Comparison of ENCODE assay signal across 10 mouse cellular contexts in the genomic region with DNA sequence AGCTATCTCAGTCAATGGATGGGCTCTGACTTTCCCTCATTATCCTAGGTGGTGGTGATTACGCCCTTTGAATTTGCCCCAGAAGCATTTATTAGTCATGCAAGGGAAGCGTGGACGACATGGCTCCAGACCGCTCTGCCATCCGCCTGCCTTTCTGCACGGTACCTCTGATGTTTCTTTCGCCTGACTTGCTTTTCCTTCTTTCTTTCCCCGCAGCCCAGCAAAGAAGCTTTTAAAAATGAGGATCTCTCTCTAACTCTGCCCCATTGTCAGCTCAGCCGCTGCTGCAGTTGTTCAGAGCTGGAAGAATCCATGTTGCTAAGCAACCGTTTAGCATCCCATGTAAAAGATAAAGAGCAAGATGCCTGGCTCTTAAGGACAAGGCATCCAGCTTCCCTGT.
DNase-seq lines count a peak whose midpoint lies in the region; ATAC-seq and TF ChIP-seq lines count a peak whose summit lies in the region.
"Had no signal": no experiment of that assay in that cellular context is flagged by ENCODE, and none has a peak within 500 bp of the region (broad histone marks: within the 10 kb centered on the region; RNA-seq: fewer than 3 reads in every experiment).

No protein-coding gene starts in this region.

- H3K9ac ChIP-seq in embryonic facial prominence, embryonic 14.5 days (ENCODE audit: low read depth, low read length) = no peak overlapping the region
- peak overlapping the region; percentile 45 for H3K9ac ChIP-seq in neural tube, embryonic 14.5 days (replicated peaks; ENCODE audit: low read depth, low read length)
- H3K9ac ChIP-seq in intestine, embryonic 16.5 days (ENCODE audit: low read depth, low read length) = no peak overlapping the region
- H3K9ac ChIP-seq in heart, embryonic 12.5 days = no peak overlapping the region; the same call in 1 of the 2 replicates
- H3K9ac ChIP-seq: liver, postnatal 0 days had no signal

- no peaks in the 10 kb centered on the region for H3K9me3 ChIP-seq in embryonic facial prominence, embryonic 14.5 days (ENCODE audit: control insufficient read depth, low read length)
- no peaks in the 10 kb centered on the region for H3K9me3 ChIP-seq in neural tube, embryonic 14.5 days (ENCODE audit: control insufficient read depth, low read length)
- H3K9me3 ChIP-seq in intestine, embryonic 16.5 days (ENCODE audit: control insufficient read depth, low read length) = no peaks in the 10 kb centered on the region
- no peaks in the 10 kb centered on the region for H3K9me3 ChIP-seq in heart, embryonic 12.5 days (replicated peaks)

- no peak overlapping the region for H3K27ac ChIP-seq in embryonic facial prominence, embryonic 14.5 days (replicated peaks; ENCODE audit: low read depth, low read length)
- peak overlapping the region; percentile 33 for H3K27ac ChIP-seq in left cerebral cortex, adult 2 months
- peak overlapping the region; percentile 86 for H3K27ac ChIP-seq in neural tube, embryonic 14.5 days (ENCODE audit: low read depth, low read length)
- no peak overlapping the region for H3K27ac ChIP-seq in intestine, embryonic 16.5 days (ENCODE audit: low read length)
- no peak overlapping the region for H3K27ac ChIP-seq in heart, embryonic 12.5 days (ENCODE audit: poor library complexity, severe bottlenecking)

- no peak overlapping the region for H3K4me3 ChIP-seq in embryonic facial prominence, embryonic 14.5 days (ENCODE audit: low read depth, low read length)
- peak overlapping the region; percentile 36 for H3K4me3 ChIP-seq in left cerebral cortex, adult 2 months
- peak overlapping the region; percentile 9; the same call in 1 of the 2 replicates for H3K4me3 ChIP-seq in neural tube, embryonic 14.5 days (ENCODE audit: low read depth, low read length)
- no peak overlapping the region for H3K4me3 ChIP-seq in intestine, embryonic 16.5 days (ENCODE audit: low read length)
- no peak overlapping the region for H3K4me3 ChIP-seq in heart, embryonic 12.5 days

- no peaks in the 10 kb centered on the region for H3K27me3 ChIP-seq in embryonic facial prominence, embryonic 14.5 days (replicated peaks; ENCODE audit: control insufficient read depth, insufficient read depth, low read length)
- H3K27me3 ChIP-seq in neural tube, embryonic 14.5 days (ENCODE audit: control insufficient read depth, insufficient read depth, low read length) = no peaks in the 10 kb centered on the region
- no peaks in the 10 kb centered on the region for H3K27me3 ChIP-seq in intestine, embryonic 16.5 days (replicated peaks; ENCODE audit: control insufficient read depth, insufficient read depth, low read length)
- H3K27me3 ChIP-seq in heart, embryonic 12.5 days (replicated peaks) = peaks cover 2% of the 10 kb centered on the region; the same call in 1 of the 2 replicates

- peak; percentile 60 for DNase-seq in brain, embryonic 18.5 days (ENCODE audit: low read depth, low spot score)
- DNase-seq in embryonic facial prominence, embryonic 14.5 days (ENCODE audit: low spot score) = peak; percentile 57
- DNase-seq in left cerebral cortex, adult 2 months (ENCODE audit: extremely low spot score in 1 of 2, low spot score in 2 of 2) = peak in 1 of 2 experiments; percentile 38
- no peak for DNase-seq in thymus, postnatal 25 days
- DNase-seq: layer of hippocampus, adult 9-11 months; liver, postnatal 0 days had no signal

- no peak for ATAC-seq in embryonic facial prominence, embryonic 14.5 days (ENCODE audit: low read depth)
- ATAC-seq in neural tube, embryonic 14.5 days (ENCODE audit: low read depth) = peak; percentile 92
- no peak for ATAC-seq in intestine, embryonic 16.5 days
- ATAC-seq in cerebellum, adult (ENCODE audit: insufficient number of reproducible peaks, low FRiP score, low TSS enrichment) = no peak
- ATAC-seq in heart, embryonic 12.5 days (ENCODE audit: insufficient number of reproducible peaks, low FRiP score) = no peak
- ATAC-seq: liver, postnatal 0 days had no signal

- H3K4me2 ChIP-seq in embryonic facial prominence, embryonic 14.5 days (ENCODE audit: low read depth, low read length) = no peak overlapping the region
- peak overlapping the region; percentile 41 for H3K4me2 ChIP-seq in neural tube, embryonic 14.5 days (ENCODE audit: low read depth, low read length)
- H3K4me2 ChIP-seq in intestine, embryonic 16.5 days (ENCODE audit: low read depth, low read length) = no peak overlapping the region
- H3K4me2 ChIP-seq in heart, embryonic 12.5 days = no peak overlapping the region

- intact Hi-C loops in left cerebral cortex, adult 2 months (cut with DNase I) = no loop called here

- 41% methylated on average over 10 of the region's 10 CpGs for WGBS in embryonic facial prominence, embryonic 14.5 days
- WGBS in neural tube, embryonic 14.5 days = 5% methylated on average over 10 of the region's 10 CpGs
- WGBS in intestine, embryonic 16.5 days = 51% methylated on average over 10 of the region's 10 CpGs
- 40% methylated on average over 10 of the region's 10 CpGs for WGBS in heart, embryonic 12.5 days

- 0 out of 2 replicates have a peak, but pooled peaks cover 5% of the 10 kb centered on the region for H3K4me1 ChIP-seq in embryonic facial prominence, embryonic 14.5 days (ENCODE audit: control insufficient read depth, insufficient read depth, low read length)
- no peaks in the 10 kb centered on the region for H3K4me1 ChIP-seq in neural tube, embryonic 14.5 days (ENCODE audit: control insufficient read depth, insufficient read depth, low read length)
- no peaks in the 10 kb centered on the region for H3K4me1 ChIP-seq in intestine, embryonic 16.5 days (ENCODE audit: control insufficient read depth, insufficient read depth, low read length)
- peaks cover 6% of the 10 kb centered on the region; the same call in 1 of the 2 replicates for H3K4me1 ChIP-seq in heart, embryonic 12.5 days (replicated peaks)

- H3K36me3 ChIP-seq in embryonic facial prominence, embryonic 14.5 days (ENCODE audit: control insufficient read depth, insufficient read depth, low read length) = no peaks in the 10 kb centered on the region
- H3K36me3 ChIP-seq in neural tube, embryonic 14.5 days (ENCODE audit: control insufficient read depth, insufficient read depth, low read length) = no peaks in the 10 kb centered on the region
- no peaks in the 10 kb centered on the region for H3K36me3 ChIP-seq in intestine, embryonic 16.5 days (ENCODE audit: control insufficient read depth, insufficient read depth, low read length)
- H3K36me3 ChIP-seq in heart, embryonic 12.5 days = no peaks in the 10 kb centered on the region

- no peak for TF ChIP-seq CTCF in left cerebral cortex, adult 2 months (IDR thresholded peaks at IDR 0.05)

Comparison
In these comparisons a context has a peak if more than half of its experiments do, and no peak if none do; other contexts are left out.
1. H3K27ac ChIP-seq: peak in left cerebral cortex, adult 2 months (single experiment) and neural tube, embryonic 14.5 days (single experiment); none in embryonic facial prominence, embryonic 14.5 days (single experiment), intestine, embryonic 16.5 days (single experiment) and heart, embryonic 12.5 days (single experiment).
2. H3K4me3 ChIP-seq: peak in left cerebral cortex, adult 2 months (single experiment) and neural tube, embryonic 14.5 days (single experiment); none in embryonic facial prominence, embryonic 14.5 days (single experiment), intestine, embryonic 16.5 days (single experiment) and heart, embryonic 12.5 days (single experiment).